Mouse (Mus musculus) intestine, embryonic 15.5 days (tissue): ENCODE data around the gene Adam23. TPM values are rescaled to one million over a fixed set of nuclear protein-coding genes. Genes with fewer than 3 reads are reported as not detected.

Experiments used
- ATAC-seq: fragments of 200-750 bp; cut with Nextera tagmentation; 2 replicates; pipeline ENCODE4 v1.8.0; 2017; ENCODE audit warnings: moderate TSS enrichment, moderate library complexity
- H3K27ac ChIP-seq: fragments of 300-500 bp; sonication (generic); 2 replicates; pipeline ENCODE4 v1.5.1; 2015; ENCODE audit warnings: mild to moderate bottlenecking, inconsistent platforms
- H3K27me3 ChIP-seq: fragments of 300-500 bp; sonication (generic); replicated peaks from 2 replicates; pipeline ENCODE4 v1.6.1; 2015; ENCODE audit warnings: inconsistent platforms
- H3K36me3 ChIP-seq: fragments of 300-500 bp; sonication (generic); 2 replicates; pipeline ENCODE4 v1.6.1; 2015; ENCODE audit warnings: inconsistent platforms
- H3K4me1 ChIP-seq: fragments of 300-500 bp; sonication (generic); replicated peaks from 2 replicates; pipeline ENCODE4 v1.6.1; 2015; ENCODE audit warnings: inconsistent platforms
- H3K4me2 ChIP-seq: fragments of 300-500 bp; sonication (generic); replicated peaks from 2 replicates; pipeline ENCODE4 v1.6.1; 2015; ENCODE audit warnings: mild to moderate bottlenecking, inconsistent platforms
- H3K4me3 ChIP-seq: fragments of 300-500 bp; sonication (generic); replicated peaks from 2 replicates; pipeline ENCODE4 v1.5.1; 2015; ENCODE audit warnings: inconsistent platforms
- H3K9ac ChIP-seq: fragments of 300-500 bp; sonication (generic); 2 replicates; pipeline ENCODE4 v1.6.1; 2015; ENCODE audit warnings: inconsistent platforms
- H3K9me3 ChIP-seq: fragments of 300-500 bp; sonication (generic); 2 replicates; pipeline ENCODE4 v1.6.1; 2016; ENCODE audit warnings: inconsistent platforms
- WGBS: fragments of 180-500 bp; shearing (Covaris S2); methylation state at CpG from one replicate; pipeline ENCODE4 v1.1.7; 2015; 5-methylcytosine and 5-hydroxymethylcytosine counted together
- polyA plus RNA-seq: library from polyadenylated mRNA; unstranded; fragments of >200 nt; fragmentation: Nextera tagmentation; extraction: Ambion mirVana; gene quantifications from 2 replicates; pipeline ENCODE4 v1.2.1, GENCODE M21; 2015

Adam23 gene
- polyA plus RNA-seq, 1 experiment from 2014 or later = 1.5 TPM

DNA sequence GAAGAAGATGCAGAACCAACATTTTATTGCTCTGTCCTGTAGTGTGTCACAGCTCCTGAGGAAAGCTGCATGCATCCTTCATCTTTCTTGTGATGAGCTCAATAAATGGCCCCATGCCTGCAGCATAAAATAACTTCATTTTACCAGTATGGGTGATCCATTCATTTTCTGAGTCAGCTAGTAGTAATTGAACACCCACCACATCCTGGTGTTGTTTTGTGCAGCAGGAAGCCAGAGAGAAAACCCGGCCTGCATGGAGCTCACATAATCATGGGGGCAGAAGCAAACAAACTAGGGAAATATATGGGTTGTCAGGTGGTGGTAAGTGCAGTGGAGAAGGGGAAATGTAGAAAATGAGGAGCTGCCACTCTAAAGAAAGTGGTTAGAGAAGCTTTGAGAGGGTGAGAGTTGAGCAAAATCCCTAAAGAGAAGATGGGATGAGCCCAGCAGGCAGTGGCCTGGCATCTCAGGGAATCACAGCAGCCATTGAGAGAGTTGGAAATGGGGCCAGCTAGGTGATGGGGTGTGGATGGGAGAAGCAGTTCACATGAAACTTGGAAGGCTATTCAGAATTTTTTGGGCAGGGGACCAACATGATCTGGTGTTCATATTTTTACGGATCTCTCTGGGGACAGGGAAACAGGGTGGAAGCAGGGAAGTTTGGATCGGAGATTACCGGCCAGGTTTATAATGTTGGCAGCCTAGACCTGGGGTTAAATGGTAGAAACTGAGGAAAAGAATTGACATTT, 116.3 kb downstream of the Adam23 start:
- Histone ChIP-seq H3K27ac (no peak overlapping the region), H3K9me3 (no peaks in the 10 kb centered on the region), H3K4me3 (no peak overlapping the region), H3K4me1 (no peaks in the 10 kb centered on the region), H3K9ac (no peak overlapping the region), H3K4me2 (no peak overlapping the region), H3K27me3 (no peaks in the 10 kb centered on the region), H3K36me3 (no peaks in the 10 kb centered on the region)
- ATAC-seq = no peak
- 76% methylated on average over 4 of the region's 4 CpGs for WGBS

DNA sequence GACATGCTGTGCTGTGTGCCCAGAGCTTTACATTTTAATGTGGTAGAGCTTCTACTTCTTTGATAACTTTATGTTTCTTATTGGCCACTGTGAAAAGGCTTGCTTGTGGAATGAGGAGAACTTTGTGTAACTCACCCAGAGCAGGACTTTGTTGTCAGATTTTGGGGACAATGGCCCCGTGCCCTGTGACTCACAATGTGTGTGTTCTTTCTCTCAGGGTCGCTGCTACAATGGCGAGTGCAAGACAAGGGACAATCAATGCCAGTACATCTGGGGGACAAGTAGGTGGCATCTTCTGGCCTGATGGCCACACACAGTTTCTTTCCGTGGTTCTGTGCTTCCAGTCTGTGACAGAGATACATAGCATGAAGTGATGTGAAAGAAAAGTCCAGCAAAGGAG, 118.2 kb downstream of the Adam23 start:
- Histone ChIP-seq H3K4me3 (no peak overlapping the region), H3K4me1 (no peaks in the 10 kb centered on the region), H3K9me3 (no peaks in the 10 kb centered on the region), H3K36me3 (no peaks in the 10 kb centered on the region), H3K4me2 (no peak overlapping the region), H3K27ac (no peak overlapping the region), H3K27me3 (no peaks in the 10 kb centered on the region), H3K9ac (no peak overlapping the region)
- WGBS = 73% methylated on average over 4 of the region's 4 CpGs
- ATAC-seq = no peak

DNA sequence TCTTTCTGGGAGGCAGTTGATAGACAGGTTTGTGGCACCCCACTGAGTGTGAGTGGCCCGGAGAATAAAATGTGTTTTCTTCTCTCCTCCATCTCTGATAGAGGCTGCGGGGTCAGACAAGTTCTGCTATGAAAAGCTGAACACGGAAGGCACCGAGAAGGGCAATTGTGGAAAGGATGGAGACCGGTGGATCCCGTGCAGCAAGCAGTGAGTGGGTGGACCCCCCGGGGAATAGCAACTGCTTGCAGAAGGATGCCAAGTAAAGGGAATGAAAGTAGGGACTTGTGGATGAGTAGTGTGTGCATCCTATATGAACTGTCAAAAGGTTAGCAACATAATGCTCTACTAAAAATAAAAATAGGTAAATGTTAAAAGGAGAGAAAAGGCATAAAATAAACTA, 120.8 kb downstream of the Adam23 start:
- Histone ChIP-seq H3K4me2 (no peak overlapping the region), H3K27me3 (no peaks in the 10 kb centered on the region), H3K4me1 (no peaks in the 10 kb centered on the region), H3K4me3 (no peak overlapping the region), H3K9ac (no peak overlapping the region), H3K36me3 (no peaks in the 10 kb centered on the region), H3K27ac (no peak overlapping the region), H3K9me3 (no peaks in the 10 kb centered on the region)
- no peak for ATAC-seq
- WGBS = 46% methylated on average over 7 of the region's 7 CpGs

DNA sequence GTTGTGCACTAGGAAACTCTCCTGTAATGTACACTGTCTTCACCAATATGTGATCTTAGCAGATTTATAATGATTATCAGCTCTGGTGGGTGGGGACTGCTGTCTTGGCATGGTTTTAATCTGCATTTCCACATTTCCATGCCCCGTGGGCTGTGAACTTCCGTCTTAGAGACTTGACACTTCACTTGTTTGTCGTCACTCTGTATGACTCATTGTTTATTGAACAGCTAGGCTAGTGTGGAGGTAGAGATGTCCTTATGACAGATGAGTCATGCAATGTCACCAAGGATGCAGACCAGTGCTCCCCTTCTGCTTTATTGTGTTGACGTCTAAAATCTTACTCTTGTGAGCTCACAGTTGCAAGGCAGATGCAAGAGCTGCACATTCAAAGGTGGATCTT, 121.3 kb downstream of the Adam23 start:
- H3K27ac ChIP-seq = no peak overlapping the region
- no peaks in the 10 kb centered on the region for H3K4me1 ChIP-seq
- no peaks in the 10 kb centered on the region for H3K36me3 ChIP-seq
- H3K9me3 ChIP-seq = no peaks in the 10 kb centered on the region
- H3K4me3 ChIP-seq = no peak overlapping the region
- ATAC-seq = no peak
- H3K9ac ChIP-seq = no peak overlapping the region
- 32% methylated on average over 4 of the region's 4 CpGs for WGBS
- no peaks in the 10 kb centered on the region for H3K27me3 ChIP-seq
- no peak overlapping the region for H3K4me2 ChIP-seq

DNA sequence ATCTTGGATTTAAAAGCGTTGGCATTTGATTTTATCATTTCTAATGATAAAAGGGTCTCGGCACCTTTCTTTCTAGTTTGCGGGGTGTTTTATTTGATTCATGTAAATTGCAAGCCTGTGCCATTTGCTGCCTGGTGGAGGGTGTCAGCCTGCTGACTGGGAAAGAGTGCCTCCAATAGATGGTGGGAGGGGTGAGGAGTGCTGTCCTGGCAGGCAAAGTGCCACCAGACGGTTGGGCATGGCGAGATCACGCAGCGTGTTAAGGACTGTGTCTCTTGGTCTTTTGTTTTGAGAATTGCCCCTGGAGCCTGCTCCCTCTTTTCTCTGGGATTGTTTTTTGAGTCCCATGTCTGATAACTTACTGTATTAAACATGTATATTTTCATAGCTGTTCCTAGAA, 126.5 kb downstream of the Adam23 start:
- Histone ChIP-seq H3K36me3 (no peaks in the 10 kb centered on the region), H3K4me1 (no peaks in the 10 kb centered on the region), H3K9ac (no peak overlapping the region), H3K27me3 (no peaks in the 10 kb centered on the region), H3K27ac (no peak overlapping the region), H3K9me3 (no peaks in the 10 kb centered on the region), H3K4me2 (no peak overlapping the region), H3K4me3 (no peak overlapping the region)
- ATAC-seq = no peak
- 84% methylated on average over 7 of the region's 7 CpGs for WGBS

DNA sequence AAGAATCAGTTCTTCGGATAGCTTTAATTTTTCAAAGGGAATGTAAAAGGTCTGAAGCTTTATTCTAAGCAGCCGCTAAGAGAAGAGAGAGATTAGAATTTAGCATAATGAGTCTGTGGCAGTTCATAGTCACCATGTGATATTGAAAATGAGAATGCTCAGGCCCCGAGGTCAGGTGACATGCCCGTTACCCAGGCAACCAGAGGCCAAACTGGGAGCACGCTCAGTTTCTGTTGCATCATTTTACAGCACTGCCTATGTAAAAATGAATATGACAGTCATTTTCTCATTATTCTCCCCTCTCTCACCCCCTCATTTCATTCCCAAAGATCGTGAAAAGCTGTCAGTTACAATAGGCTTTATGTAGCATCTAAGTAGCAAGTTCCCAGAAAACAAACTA, 127.7 kb downstream of the Adam23 start:
- Histone ChIP-seq H3K36me3 (no peaks in the 10 kb centered on the region), H3K9ac (no peak overlapping the region), H3K27me3 (no peaks in the 10 kb centered on the region), H3K4me1 (no peaks in the 10 kb centered on the region), H3K4me3 (no peak overlapping the region), H3K4me2 (no peak overlapping the region), H3K9me3 (no peaks in the 10 kb centered on the region), H3K27ac (no peak overlapping the region)
- ATAC-seq = no peak; the same call in 1 of the 2 replicates
- WGBS = 57% methylated on average over 6 of the region's 6 CpGs

DNA sequence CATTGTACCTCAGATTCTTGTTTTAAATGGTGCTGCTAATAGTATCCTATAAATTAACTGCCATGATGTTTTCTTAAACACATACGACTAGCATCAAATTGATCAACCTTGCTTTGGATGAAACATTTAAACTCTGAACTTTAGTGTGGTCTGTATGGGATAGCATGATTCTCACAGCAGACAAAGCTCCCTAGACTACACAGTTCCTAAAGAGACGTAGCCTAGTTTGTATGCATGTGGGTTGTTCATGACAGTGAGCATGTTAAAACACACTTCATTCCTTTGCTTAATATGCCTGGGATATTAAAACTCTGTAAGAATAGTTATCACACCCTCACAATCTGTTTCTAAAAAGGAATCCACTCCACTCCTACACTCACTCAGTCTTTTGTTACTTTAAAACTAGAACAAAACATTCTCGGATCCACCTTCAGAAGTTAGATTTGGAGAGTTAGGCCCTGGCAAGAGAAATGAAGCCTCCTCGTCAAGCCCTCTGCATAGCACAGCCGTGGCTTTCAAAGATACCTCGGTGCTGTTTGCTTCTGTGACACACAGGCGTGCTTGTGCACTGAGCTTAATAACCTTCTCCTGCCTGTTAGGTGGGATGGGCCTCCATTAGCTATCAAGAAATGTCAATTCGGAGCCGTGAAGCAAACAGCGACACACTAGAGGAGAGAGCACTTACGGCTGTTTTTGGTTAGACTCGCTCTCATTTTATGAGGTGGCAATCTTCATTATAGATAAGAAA, 128.3 kb downstream of the Adam23 start:
- Histone ChIP-seq H3K4me3 (no peak overlapping the region), H3K4me2 (no peak overlapping the region), H3K36me3 (no peaks in the 10 kb centered on the region), H3K9ac (no peak overlapping the region), H3K27me3 (no peaks in the 10 kb centered on the region), H3K4me1 (no peaks in the 10 kb centered on the region), H3K9me3 (no peaks in the 10 kb centered on the region), H3K27ac (no peak overlapping the region)
- WGBS = 54% methylated on average over 12 of the region's 12 CpGs
- ATAC-seq = no peak

DNA sequence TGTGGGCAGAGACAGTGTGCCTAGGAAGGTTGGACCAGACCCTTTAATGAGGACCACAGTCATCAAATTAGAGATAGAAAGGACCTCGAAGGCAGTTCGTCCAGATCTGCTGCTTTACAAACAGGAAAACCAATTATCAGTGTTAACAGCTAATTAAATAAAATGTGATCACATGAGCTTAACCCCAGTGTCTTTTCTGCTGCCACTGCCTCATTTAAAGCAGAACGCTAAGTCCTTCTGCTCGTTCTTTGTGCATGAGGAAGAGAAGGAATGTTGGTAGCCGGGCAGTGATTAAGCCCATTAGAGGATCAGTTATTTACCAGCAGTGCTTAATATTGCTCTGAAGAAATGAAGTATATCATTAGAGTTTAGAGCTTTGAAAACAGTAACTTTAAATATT, 131.1 kb downstream of the Adam23 start:
- WGBS = 72% methylated on average over 5 of the region's 5 CpGs
- Histone ChIP-seq H3K27me3 (no peaks in the 10 kb centered on the region), H3K4me2 (no peak overlapping the region), H3K4me1 (no peaks in the 10 kb centered on the region), H3K27ac (no peak overlapping the region), H3K4me3 (no peak overlapping the region), H3K9me3 (no peaks in the 10 kb centered on the region), H3K36me3 (no peaks in the 10 kb centered on the region), H3K9ac (no peak overlapping the region)
- no peak for ATAC-seq

DNA sequence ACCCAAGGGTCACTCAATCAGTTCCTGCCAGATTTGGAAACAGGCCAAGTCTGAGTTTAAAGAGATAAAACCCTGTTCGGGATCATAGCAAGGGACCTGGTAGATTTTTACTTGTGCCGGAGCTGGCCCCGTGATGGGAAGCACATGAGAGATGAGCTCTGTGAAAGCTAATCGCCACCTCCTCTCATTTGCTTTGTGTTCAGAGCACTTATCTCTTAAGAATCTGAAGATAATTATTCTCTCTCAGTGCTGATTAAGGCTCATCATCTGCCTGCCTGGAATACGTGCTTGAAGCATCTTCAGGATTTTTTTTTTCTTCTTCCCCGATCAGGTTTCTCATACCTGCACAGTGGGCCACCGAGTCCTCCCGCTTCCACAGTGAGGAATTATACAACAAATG, 133.5 kb downstream of the Adam23 start:
- no peak for ATAC-seq
- no peak overlapping the region for H3K4me2 ChIP-seq
- no peaks in the 10 kb centered on the region for H3K9me3 ChIP-seq
- no peaks in the 10 kb centered on the region for H3K4me1 ChIP-seq
- no peak overlapping the region for H3K27ac ChIP-seq
- H3K4me3 ChIP-seq = no peak overlapping the region
- no peaks in the 10 kb centered on the region for H3K27me3 ChIP-seq
- WGBS = 83% methylated on average over 8 of the region's 8 CpGs
- no peaks in the 10 kb centered on the region for H3K36me3 ChIP-seq
- H3K9ac ChIP-seq = no peak overlapping the region

DNA sequence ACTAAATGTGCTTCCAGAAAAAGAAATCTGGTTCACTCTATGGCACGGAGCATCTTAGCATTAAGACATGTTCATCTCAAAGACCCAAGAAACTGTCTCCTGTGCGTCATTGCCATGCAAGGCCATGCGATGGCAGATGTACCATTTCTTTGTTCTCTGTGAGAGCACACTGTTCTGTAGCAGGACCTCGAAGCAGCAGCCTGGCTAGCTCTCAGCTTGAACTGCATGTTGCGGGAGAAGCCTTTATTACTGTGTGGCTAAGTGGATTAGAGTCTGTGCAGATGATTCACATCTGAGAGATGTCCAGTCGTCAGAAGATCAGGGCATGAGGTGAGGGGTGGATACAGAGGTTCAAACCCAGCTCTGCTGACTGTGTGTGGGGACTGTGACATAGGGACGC, 141.2 kb downstream of the Adam23 start:
- WGBS = 66% methylated on average over 7 of the region's 7 CpGs
- Histone ChIP-seq H3K4me1 (no peaks in the 10 kb centered on the region), H3K4me3 (no peak overlapping the region), H3K27ac (no peak overlapping the region), H3K4me2 (no peak overlapping the region), H3K36me3 (no peaks in the 10 kb centered on the region), H3K27me3 (no peaks in the 10 kb centered on the region), H3K9ac (no peak overlapping the region), H3K9me3 (no peaks in the 10 kb centered on the region)
- ATAC-seq = no peak

DNA sequence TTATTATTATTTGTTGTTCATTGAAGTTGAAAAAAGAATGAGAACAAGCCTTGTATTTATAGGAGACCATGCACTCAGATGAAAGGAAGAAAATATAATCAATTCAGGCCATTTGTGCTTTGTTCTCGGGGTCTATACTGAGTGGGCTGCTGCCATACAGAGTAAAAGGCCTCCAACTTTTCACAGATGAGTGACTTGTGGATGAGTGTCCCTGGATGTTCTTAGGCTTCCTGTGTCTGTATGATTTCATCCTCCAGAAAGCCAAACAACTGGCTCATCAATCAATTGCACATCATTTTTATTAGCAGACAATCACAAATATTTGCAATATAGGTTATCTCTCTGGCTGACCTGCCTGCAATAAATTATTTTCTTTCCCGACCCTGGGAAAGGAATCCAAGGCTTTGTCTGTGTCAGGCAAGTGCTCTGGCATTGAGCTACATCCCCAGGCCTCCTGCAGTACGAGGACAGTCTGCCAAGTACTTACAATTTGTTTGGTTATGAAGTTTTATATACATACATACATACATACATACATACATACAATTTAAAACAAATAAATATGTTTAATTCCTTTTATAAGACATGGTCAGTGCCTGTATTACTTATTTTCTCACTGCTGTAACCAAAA, 158.3 kb downstream of the Adam23 start:
- no peaks in the 10 kb centered on the region for H3K27me3 ChIP-seq
- WGBS = 9% methylated on average over 3 of the region's 3 CpGs
- H3K9me3 ChIP-seq = no peaks in the 10 kb centered on the region
- ATAC-seq = no peak
- no peaks in the 10 kb centered on the region for H3K36me3 ChIP-seq
- no peak overlapping the region for H3K4me3 ChIP-seq
- no peak overlapping the region for H3K4me2 ChIP-seq
- H3K4me1 ChIP-seq = no peaks in the 10 kb centered on the region
- H3K27ac ChIP-seq = no peak overlapping the region
- H3K9ac ChIP-seq = no peak overlapping the region

DNA sequence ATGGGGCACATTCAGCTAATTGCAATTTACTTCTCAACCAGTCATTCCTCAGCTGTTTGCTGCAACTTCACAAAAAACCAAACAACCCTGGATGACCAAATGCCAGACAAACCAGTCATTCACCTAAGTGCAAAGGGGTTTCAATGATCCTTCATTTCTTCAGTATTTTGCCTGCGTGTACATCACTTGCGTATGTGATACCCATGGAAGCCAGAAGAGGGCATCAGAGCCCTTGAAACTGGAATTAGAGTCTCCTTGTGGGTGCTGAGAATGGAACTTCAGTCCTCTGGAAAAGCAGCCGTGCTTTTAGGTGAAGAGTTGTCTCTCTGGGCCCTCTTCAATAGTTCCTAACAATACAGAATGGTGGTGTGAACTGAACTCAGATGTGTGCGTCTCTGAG, 163.9 kb downstream of the Adam23 start:
- H3K4me3 ChIP-seq = no peak overlapping the region
- H3K27me3 ChIP-seq = no peaks in the 10 kb centered on the region
- no peaks in the 10 kb centered on the region for H3K4me1 ChIP-seq
- H3K9ac ChIP-seq = no peak overlapping the region
- H3K36me3 ChIP-seq = no peaks in the 10 kb centered on the region
- H3K9me3 ChIP-seq = no peaks in the 10 kb centered on the region
- ATAC-seq = no peak
- WGBS = 93% methylated on average over 4 of the region's 4 CpGs
- no peak overlapping the region for H3K4me2 ChIP-seq
- H3K27ac ChIP-seq = no peak overlapping the region
